Mouse (Mus musculus): Measurements from ENCODE around the gene Tubgcp5. TPM values are rescaled to one million over a fixed set of nuclear protein-coding genes. Genes with fewer than 3 reads are reported as not detected.

Gene Tubgcp5
- polyA plus RNA-seq, 1 experiment from 2014 or later = 31.6 TPM

Other genes starting within 250 kb of the Tubgcp5 start
- 0.49 and 0.79 TPM in 2 replicates for gene Siglech, start 26.0 kb upstream of the Tubgcp5 start, polyA plus RNA-seq (2014; fragmentation: Nextera tagmentation; extraction: Ambion mirVana)
- 120 and 122 TPM in 2 replicates for gene Cyfip1, start 47.6 kb downstream of the Tubgcp5 start, polyA plus RNA-seq (2014; fragmentation: Nextera tagmentation; extraction: Ambion mirVana)
- 54.4 and 55.1 TPM in 2 replicates for gene Nipa2, start 168.3 kb downstream of the Tubgcp5 start, polyA plus RNA-seq (2014; fragmentation: Nextera tagmentation; extraction: Ambion mirVana)
- gene Nipa1, start 225.8 kb downstream of the Tubgcp5 start, polyA plus RNA-seq (2014; fragmentation: Nextera tagmentation; extraction: Ambion mirVana) = 7.4 and 8.3 TPM in 2 replicates

Measured in embryonic facial prominence, embryonic 11.5 days (tissue).